Mouse (Mus musculus) splenic B cell, adult 2 months (primary cell): ENCODE data around the gene Mc1r.
"Not testable (repeated sequence)": the region's sequence is repeated elsewhere in the genome, so short reads cannot be mapped to it uniquely, and the experiment has no call there.

ENCODE experiments used
- DNase-seq: peaks from one replicate; pipeline ENCODE4 v3.0.0-alpha.2; 2011; ENCODE audit warnings: low read depth, low spot score
- H3K27me3 ChIP-seq: 2 replicates; pipeline ENCODE4 v1.6.1; 2012; ENCODE audit warnings: mild to moderate bottlenecking, low read length, moderate library complexity, mixed read lengths; ENCODE audit not compliant: control insufficient read depth, poor library complexity, insufficient read depth, severe bottlenecking
- H3K36me3 ChIP-seq: 2 replicates; pipeline ENCODE4 v1.6.1; 2012; ENCODE audit warnings: mild to moderate bottlenecking, low read length, moderate library complexity, mixed read lengths; ENCODE audit not compliant: control insufficient read depth, poor library complexity, insufficient read depth, severe bottlenecking

The Mc1r gene

GRCm38 (mm10) chr8:123433241-123433974, 26.5 kb downstream of the Mc1r start:
- H3K36me3 ChIP-seq, DNase-seq: not testable (repeated sequence)

GRCm38 (mm10) chr8:123441788-123442187, 34.9 kb downstream of the Mc1r start:
- no peaks in the 10 kb centered on the region for H3K27me3 ChIP-seq
- no peak for DNase-seq
- H3K36me3 ChIP-seq = no peaks in the 10 kb centered on the region

More at GRCm38 (mm10) chr8:123433241-123433974, 26.5 kb downstream of the Mc1r start:
- H3K27me3 ChIP-seq = not testable (repeated sequence)

GRCm38 (mm10) chr8:123442351-123442750, 35.4 kb downstream of the Mc1r start:
- H3K27me3 ChIP-seq = no peaks in the 10 kb centered on the region
- DNase-seq = no peak
- no peaks in the 10 kb centered on the region for H3K36me3 ChIP-seq

- DNase-seq = peak; percentile 93
- Histone ChIP-seq H3K36me3 (no peaks in the 10 kb centered on the region), H3K27me3 (no peaks in the 10 kb centered on the region)
Measured at GRCm38 (mm10) chr8:123442871-123443575, 36.1 kb downstream of the Mc1r start.

- no peaks in the 10 kb centered on the region for H3K36me3 ChIP-seq
- no peak for DNase-seq
- H3K27me3 ChIP-seq = no peaks in the 10 kb centered on the region
Measured at GRCm38 (mm10) chr8:123443576-123443921, 36.6 kb downstream of the Mc1r start.

- H3K36me3 ChIP-seq = no peaks in the 10 kb centered on the region
- DNase-seq = no peak
- H3K27me3 ChIP-seq = no peaks in the 10 kb centered on the region
Measured at GRCm38 (mm10) chr8:123444131-123444530, 37.2 kb downstream of the Mc1r start.

GRCm38 (mm10) chr8:123445981-123446380, 39.1 kb downstream of the Mc1r start:
- DNase-seq = no peak
- Histone ChIP-seq H3K36me3 (no peaks in the 10 kb centered on the region), H3K27me3 (no peaks in the 10 kb centered on the region)

GRCm38 (mm10) chr8:123446799-123447198, 39.9 kb downstream of the Mc1r start:
- H3K36me3 ChIP-seq = no peaks in the 10 kb centered on the region
- no peaks in the 10 kb centered on the region for H3K27me3 ChIP-seq
- no peak for DNase-seq

GRCm38 (mm10) chr8:123450783-123451182, 43.9 kb downstream of the Mc1r start:
- no peaks in the 10 kb centered on the region for H3K27me3 ChIP-seq
- DNase-seq = no peak
- H3K36me3 ChIP-seq = no peaks in the 10 kb centered on the region

GRCm38 (mm10) chr8:123451747-123452146, 44.8 kb downstream of the Mc1r start:
- not testable (repeated sequence) for H3K36me3 ChIP-seq, H3K27me3 ChIP-seq, DNase-seq

GRCm38 (mm10) chr8:123452149-123452548, 45.2 kb downstream of the Mc1r start:
- no peak for DNase-seq

GRCm38 (mm10) chr8:123453291-123453690, 46.4 kb downstream of the Mc1r start:
- Histone ChIP-seq H3K36me3 (no peaks in the 10 kb centered on the region; the same call in 1 of the 2 replicates), H3K27me3 (no peaks in the 10 kb centered on the region)
- DNase-seq = no peak

More at GRCm38 (mm10) chr8:123452149-123452548, 45.2 kb downstream of the Mc1r start:
- H3K36me3 ChIP-seq = no peaks in the 10 kb centered on the region
- H3K27me3 ChIP-seq = no peaks in the 10 kb centered on the region

- H3K27me3 ChIP-seq = no peaks in the 10 kb centered on the region
- H3K36me3 ChIP-seq = no peaks in the 10 kb centered on the region; the same call in 1 of the 2 replicates
- DNase-seq = no peak
Measured at GRCm38 (mm10) chr8:123453951-123454350, 47.0 kb downstream of the Mc1r start.

- no peaks in the 10 kb centered on the region; the same call in 1 of the 2 replicates for H3K36me3 ChIP-seq
- DNase-seq = no peak
- no peaks in the 10 kb centered on the region for H3K27me3 ChIP-seq
Measured at GRCm38 (mm10) chr8:123454559-123454958, 47.7 kb downstream of the Mc1r start.
